Mouse (Mus musculus) hindbrain, embryonic 15.5 days (tissue): Measurements from ENCODE around the gene Wapl. TPM values are rescaled to one million over a fixed set of nuclear protein-coding genes. Genes with fewer than 3 reads are reported as not detected.

Experiments used
- ATAC-seq: fragments of 200-750 bp; cut with Nextera tagmentation; 2 replicates; pipeline ENCODE4 v1.8.0; 2017; ENCODE audit warnings: low read depth, moderate number of reproducible peaks, moderate TSS enrichment; ENCODE audit not compliant: low FRiP score
- H3K27ac ChIP-seq: fragments of 300-500 bp; sonication (generic); replicated peaks from 2 replicates; pipeline ENCODE4 v1.5.1; 2015; ENCODE audit warnings: mild to moderate bottlenecking, inconsistent platforms
- H3K27me3 ChIP-seq: fragments of 300-500 bp; sonication (generic); 2 replicates; pipeline ENCODE4 v1.6.1; 2015; ENCODE audit warnings: control low read depth, inconsistent platforms
- H3K36me3 ChIP-seq: fragments of 300-500 bp; sonication (generic); 2 replicates; pipeline ENCODE4 v1.6.1; 2015; ENCODE audit warnings: control low read depth, inconsistent platforms
- H3K4me1 ChIP-seq: fragments of 300-500 bp; sonication (generic); replicated peaks from 2 replicates; pipeline ENCODE4 v1.6.1; 2015; ENCODE audit warnings: control low read depth, inconsistent platforms
- H3K4me2 ChIP-seq: fragments of 300-500 bp; sonication (generic); 2 replicates; pipeline ENCODE4 v1.6.1; 2015; ENCODE audit warnings: moderate library complexity, mild to moderate bottlenecking, inconsistent platforms
- H3K4me3 ChIP-seq: fragments of 300-500 bp; sonication (generic); 2 replicates; pipeline ENCODE4 v1.5.1; 2015; ENCODE audit warnings: mild to moderate bottlenecking, inconsistent platforms
- H3K9ac ChIP-seq: fragments of 300-500 bp; sonication (generic); 2 replicates; pipeline ENCODE4 v1.6.1; 2015; ENCODE audit warnings: inconsistent platforms
- H3K9me3 ChIP-seq: fragments of 300-500 bp; sonication (generic); 2 replicates; pipeline ENCODE4 v1.6.1; 2016; ENCODE audit warnings: control low read depth, inconsistent platforms
- WGBS: fragments of 180-500 bp; shearing (Covaris S2); methylation state at CpG from one replicate; pipeline ENCODE4 v1.1.7; 2015; 5-methylcytosine and 5-hydroxymethylcytosine counted together
- polyA plus RNA-seq: library from polyadenylated mRNA; unstranded; fragments of >200 nt; fragmentation: Nextera tagmentation; extraction: Ambion mirVana; gene quantifications from 2 replicates; pipeline ENCODE4 v1.2.1, GENCODE M21; 2015

Gene Wapl
- polyA plus RNA-seq, 1 experiment from 2014 or later = 12.3 TPM

DNA sequence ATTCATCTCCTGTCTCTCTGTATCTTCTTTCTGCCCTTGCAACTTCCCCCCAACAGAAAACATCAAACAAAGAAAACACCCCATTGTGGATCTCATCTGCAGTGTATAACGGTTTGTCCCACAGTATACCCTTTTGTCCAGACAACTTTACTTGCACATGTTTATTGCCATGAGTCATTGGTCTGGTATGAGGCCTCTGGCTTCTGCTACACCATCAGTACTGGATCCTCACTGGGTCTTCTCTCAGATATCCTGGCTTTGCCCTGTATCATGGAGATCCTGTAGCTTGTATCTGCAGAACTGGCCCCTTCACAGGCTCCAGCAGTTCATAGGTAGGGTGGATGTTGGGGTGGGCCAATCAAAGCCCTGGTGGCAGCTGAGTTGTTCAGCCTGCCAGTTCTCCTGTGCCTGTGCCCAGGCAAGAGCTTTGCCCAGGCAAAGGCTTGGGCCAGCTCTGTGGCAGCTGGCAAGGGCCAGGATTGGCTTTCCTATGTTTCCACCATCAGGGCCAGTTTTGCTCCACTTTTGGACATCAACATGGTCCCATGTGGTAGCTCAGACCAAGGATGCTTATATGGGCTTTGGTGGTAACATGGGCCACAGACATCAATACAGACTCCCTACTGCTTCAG, 119.8 kb downstream of the Wapl start:
- no peak overlapping the region for H3K4me2 ChIP-seq
- no peaks in the 10 kb centered on the region for H3K9me3 ChIP-seq
- no peaks in the 10 kb centered on the region for H3K4me1 ChIP-seq
- H3K36me3 ChIP-seq = no peaks in the 10 kb centered on the region
- H3K27me3 ChIP-seq = no peaks in the 10 kb centered on the region
- ATAC-seq = no peak
- WGBS = 75% methylated on average over 1 of the region's 1 CpGs
- no peak overlapping the region for H3K9ac ChIP-seq
- no peak overlapping the region for H3K27ac ChIP-seq
- H3K4me3 ChIP-seq = no peak overlapping the region

Other genes starting within 250 kb of the Wapl start
- gene Bmpr1a, start 170.6 kb upstream of the Wapl start, polyA plus RNA-seq = 20.7 and 21.4 TPM in 2 replicates
- gene 9230112D13Rik, start 151.1 kb upstream of the Wapl start, polyA plus RNA-seq = not detected in 2 replicates
- 0.64 and 0.87 TPM in 2 replicates for gene Ldb3, start 85.2 kb upstream of the Wapl start, polyA plus RNA-seq
- gene Opn4, start 73.8 kb upstream of the Wapl start, polyA plus RNA-seq = not detected in 2 replicates
- gene Grid1, start 146.2 kb downstream of the Wapl start, polyA plus RNA-seq = 6.8 and 7.1 TPM in 2 replicates